Mouse (Mus musculus): Measurements from ENCODE around the gene Fryl.

- no peak for TF ChIP-seq CTCF (IDR thresholded peaks at IDR 0.05; ENCODE audit: low read depth)
- TF ChIP-seq EP300 (optimal IDR thresholded peaks at IDR 0.05), result no peak
Measured at GRCm38 (mm10) chr5:73061506-73062155, 194.8 kb downstream of the Fryl start.
